Mouse (Mus musculus): ENCODE measurements around the gene Bud31. TPM values are rescaled to one million over a fixed set of nuclear protein-coding genes. Genes with fewer than 3 reads are reported as not detected.

Bud31 gene
- polyA plus RNA-seq, 1 experiment = 194 TPM

DNA sequence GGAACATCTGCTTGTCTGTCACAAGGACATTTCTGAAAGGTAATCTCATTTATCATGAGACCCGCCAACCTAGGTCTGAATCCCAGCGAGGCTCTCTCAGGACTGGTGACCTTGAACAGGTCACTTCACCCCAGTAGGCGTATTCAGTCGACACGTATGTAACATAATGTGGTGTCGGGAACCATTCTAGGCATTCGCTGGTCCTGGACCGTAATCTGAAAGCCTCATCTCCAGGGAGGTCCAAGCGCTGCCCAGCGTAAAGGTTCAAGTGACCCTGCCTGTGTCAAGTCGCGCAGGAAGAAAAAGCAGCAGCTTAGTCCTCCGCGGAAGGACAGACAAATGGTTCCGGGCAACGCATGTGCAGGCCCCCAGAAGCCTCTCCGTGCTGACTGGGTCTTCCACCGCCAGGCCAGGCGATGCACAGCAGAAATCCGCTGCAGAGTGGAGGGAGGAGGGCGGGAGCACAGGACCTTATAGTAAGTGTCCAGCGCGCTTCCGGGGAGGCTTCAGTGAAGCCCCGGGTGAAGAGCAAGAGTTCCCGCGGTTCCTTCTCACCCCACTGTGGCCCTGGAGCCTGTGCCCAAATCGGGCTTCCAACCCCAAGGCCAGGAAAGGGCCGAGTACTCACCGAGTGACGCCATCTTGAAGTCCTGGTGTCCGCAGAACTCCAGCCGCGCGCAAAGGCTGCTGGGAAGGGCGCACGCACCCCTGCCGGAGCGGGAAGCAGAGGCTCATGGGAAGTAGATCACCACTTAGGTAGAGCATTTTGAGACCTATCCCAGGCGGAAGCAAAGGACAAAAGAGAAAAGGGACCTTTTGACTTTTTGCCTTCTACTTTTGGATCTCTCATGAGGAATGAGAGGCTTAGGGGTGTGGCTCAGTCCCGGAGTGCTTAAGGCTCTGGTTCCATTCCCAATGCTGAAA lies 51.0 kb downstream of the Bud31 start:
- peaks cover 8% of the 10 kb centered on the region for H3K4me1 ChIP-seq (ENCODE audit: control insufficient read depth, insufficient read depth, low read length)
- TF ChIP-seq POLR2A (IDR thresholded peaks at IDR 0.05; ENCODE audit: low read depth, low read length) (peak; percentile 94), CTCF (IDR thresholded peaks at IDR 0.05; ENCODE audit: borderline replicate concordance, insufficient read depth, low read length) (no peak)
- H3K27ac ChIP-seq (ENCODE audit: insufficient read depth, low read length) = peak overlapping the region; percentile 50
- H3K4me3 ChIP-seq (ENCODE audit: insufficient read depth, low read length) = peak overlapping the region; percentile 87

DNA sequence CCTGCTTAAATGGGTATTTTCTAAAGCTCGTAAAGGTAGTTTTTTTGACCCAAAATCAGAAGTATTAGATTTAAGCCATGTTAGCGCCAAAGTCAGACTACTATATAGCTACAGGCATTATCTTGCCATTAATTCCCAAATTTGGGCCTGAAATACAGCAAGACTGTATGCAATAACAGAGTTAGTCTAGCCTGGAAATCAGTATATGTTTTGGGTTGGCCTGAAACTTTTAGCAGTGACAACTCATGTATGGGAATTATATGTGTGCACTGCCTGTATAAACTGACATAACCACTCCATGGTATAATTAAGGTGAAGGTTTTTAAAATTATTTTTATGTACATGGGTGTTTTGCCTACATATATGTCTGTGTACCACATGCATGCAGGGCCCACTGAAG lies 51.8 kb downstream of the Bud31 start, which contains the start of gene Atp5j2:
Gene Atp5j2, minus strand, starts transcription at position 101 of the 400 bp plus-strand sequence.
- Histone ChIP-seq H3K4me1 (ENCODE audit: control insufficient read depth, insufficient read depth, low read length) (peaks cover 8% of the 10 kb centered on the region), H3K4me3 (ENCODE audit: insufficient read depth, low read length) (peak within 1 kb of the TSS; percentile 87), H3K27ac (ENCODE audit: insufficient read depth, low read length) (peak within 1 kb of the TSS; percentile 50)
- no peak for TF ChIP-seq POLR2A (IDR thresholded peaks at IDR 0.05; ENCODE audit: low read depth, low read length)
- no peak for TF ChIP-seq CTCF (IDR thresholded peaks at IDR 0.05; ENCODE audit: borderline replicate concordance, insufficient read depth, low read length)

Other genes starting within 250 kb of the Bud31 start
- gene Smurf1, start 174.5 kb upstream of the Bud31 start, polyA plus RNA-seq (2011; ENCODE audit: insufficient read length, low read depth, missing spikeins) = 37.1 and 42.5 TPM in 2 replicates
- not detected in 2 replicates for gene Gm4871, start 107.6 kb upstream of the Bud31 start, polyA plus RNA-seq (2011; ENCODE audit: insufficient read length, low read depth, missing spikeins)
- not detected in 2 replicates for gene 1700018F24Rik, start 97.4 kb upstream of the Bud31 start, polyA plus RNA-seq (2011; ENCODE audit: insufficient read length, low read depth, missing spikeins)
- 103 and 109 TPM in 2 replicates for gene Arpc1a, start 56.5 kb upstream of the Bud31 start, polyA plus RNA-seq (2011; ENCODE audit: insufficient read length, low read depth, missing spikeins)
- not detected in 2 replicates for gene Kpna7, start 56.3 kb upstream of the Bud31 start, polyA plus RNA-seq (2011; ENCODE audit: insufficient read length, low read depth, missing spikeins)
- 328 and 384 TPM in 2 replicates for gene Arpc1b, start 26.1 kb upstream of the Bud31 start, polyA plus RNA-seq (2011; ENCODE audit: insufficient read length, low read depth, missing spikeins)
- 144 and 168 TPM in 2 replicates for gene Pdap1, start 124 bp upstream of the Bud31 start, polyA plus RNA-seq (2011; ENCODE audit: insufficient read length, low read depth, missing spikeins)
- gene Ptcd1, start 26.7 kb downstream of the Bud31 start, polyA plus RNA-seq (2011; ENCODE audit: insufficient read length, low read depth, missing spikeins) = 7.6 and 10.0 TPM in 2 replicates
- gene Cpsf4, start 26.9 kb downstream of the Bud31 start, polyA plus RNA-seq (2011; ENCODE audit: insufficient read length, low read depth, missing spikeins) = 15.1 and 20.1 TPM in 2 replicates
- 218 and 245 TPM in 2 replicates for gene Atp5j2, start 51.7 kb downstream of the Bud31 start, polyA plus RNA-seq (2011; ENCODE audit: insufficient read length, low read depth, missing spikeins)
- gene Zkscan14, start 61.5 kb downstream of the Bud31 start, polyA plus RNA-seq (2011; ENCODE audit: insufficient read length, low read depth, missing spikeins) = 3.0 and 3.3 TPM in 2 replicates
- gene Zkscan5, start 64.2 kb downstream of the Bud31 start, polyA plus RNA-seq (2011; ENCODE audit: insufficient read length, low read depth, missing spikeins) = 7.6 and 10.4 TPM in 2 replicates
- 28.8 and 34.4 TPM in 2 replicates for gene Zfp655, start 91.4 kb downstream of the Bud31 start, polyA plus RNA-seq (2011; ENCODE audit: insufficient read length, low read depth, missing spikeins)
- gene Zscan25, start 140.1 kb downstream of the Bud31 start, polyA plus RNA-seq (2011; ENCODE audit: insufficient read length, low read depth, missing spikeins) = 7.2 and 8.1 TPM in 2 replicates
- not detected in 2 replicates for gene Cyp3a57, start 204.9 kb downstream of the Bud31 start, polyA plus RNA-seq (2011; ENCODE audit: insufficient read length, low read depth, missing spikeins)